Mouse (Mus musculus) 3134 (cell line): ENCODE results near the gene Acvr2b.

Experiments used
- DNase-seq: peaks from one replicate; pipeline ENCODE4 v3.0.0-alpha.2; 2011; ENCODE audit warnings: low spot score; ENCODE audit not compliant: insufficient read length; ENCODE audit errors: extremely low read depth

Acvr2b gene

DNA sequence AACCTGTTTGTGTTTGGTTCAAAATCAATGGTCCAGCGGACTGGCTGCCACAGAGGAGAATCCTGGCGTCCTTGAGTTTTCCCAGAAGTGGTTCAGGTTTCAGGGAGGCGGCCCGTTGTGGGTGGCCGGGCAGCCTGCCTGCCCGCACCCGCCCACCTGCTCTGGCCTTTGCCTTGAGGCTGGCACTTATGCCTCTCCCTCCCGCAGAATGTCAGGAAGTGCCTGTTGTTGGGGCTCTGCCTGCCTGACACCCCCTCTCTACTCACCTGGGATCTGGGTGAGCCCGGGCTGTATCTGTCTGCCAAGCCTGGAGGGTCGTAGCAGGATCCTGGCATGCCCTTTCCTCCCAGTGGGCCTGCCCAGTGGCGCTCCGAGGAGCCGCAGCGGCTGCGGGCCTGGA, 6.0 kb downstream of the Acvr2b start:
- DNase-seq = no peak

DNA sequence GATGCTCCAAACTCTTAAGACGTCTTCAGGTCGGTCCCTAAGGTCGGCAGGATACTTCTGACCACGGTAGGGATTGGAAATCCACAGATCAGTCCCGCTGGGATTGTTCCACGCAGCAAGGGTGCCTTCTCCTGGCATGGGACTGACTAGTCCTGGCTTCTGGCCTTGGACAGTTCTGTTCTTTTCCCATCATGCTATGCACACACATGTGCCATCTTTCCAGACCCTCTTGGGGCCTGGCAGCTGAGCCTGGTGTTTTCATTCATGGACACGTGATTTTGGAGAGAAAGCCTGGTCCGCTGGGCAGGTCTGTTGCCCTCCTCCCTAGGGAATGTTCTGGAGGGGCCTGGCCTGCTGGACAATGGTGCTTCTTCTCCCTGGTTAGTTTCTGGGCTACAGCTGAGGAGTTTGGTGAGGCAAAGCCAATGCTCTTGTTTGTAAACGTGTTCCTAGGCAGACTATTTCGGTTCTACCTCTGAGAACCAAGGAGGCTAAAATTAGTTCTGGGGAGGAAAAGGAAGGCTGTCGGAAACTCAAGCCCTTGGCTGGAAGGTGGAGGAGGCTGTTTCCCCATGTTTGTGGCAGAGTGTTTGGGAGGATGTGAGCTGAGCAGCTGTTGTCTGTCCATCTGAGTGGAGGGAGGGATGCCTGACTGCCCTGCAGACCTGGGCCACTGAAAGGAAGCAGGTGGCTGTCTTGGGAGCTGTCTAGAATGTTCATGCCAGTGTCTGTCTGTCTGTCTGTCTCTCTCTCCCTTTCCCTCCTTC, 7.2 kb downstream of the Acvr2b start:
- DNase-seq = no peak

DNA sequence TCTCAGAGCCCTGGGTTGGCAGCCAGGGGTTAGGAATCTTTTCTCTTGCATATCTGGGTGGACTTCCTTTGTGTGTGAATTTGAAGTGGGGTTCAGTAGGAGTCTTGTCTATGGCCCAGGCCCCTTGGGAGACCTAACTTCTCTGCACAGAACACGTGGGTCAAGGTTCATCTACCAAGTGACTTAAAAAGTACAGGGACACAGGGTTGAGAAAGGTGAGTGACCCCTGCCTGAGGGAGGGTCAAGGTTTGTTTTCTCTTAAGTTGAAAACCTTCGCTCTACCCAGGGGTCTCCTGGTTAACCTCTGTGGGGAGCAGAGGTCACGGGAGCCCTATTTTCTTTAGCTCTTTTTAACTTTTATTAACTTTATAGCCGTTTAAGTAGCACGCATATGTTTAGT, 7.9 kb downstream of the Acvr2b start:
- no peak for DNase-seq

DNA sequence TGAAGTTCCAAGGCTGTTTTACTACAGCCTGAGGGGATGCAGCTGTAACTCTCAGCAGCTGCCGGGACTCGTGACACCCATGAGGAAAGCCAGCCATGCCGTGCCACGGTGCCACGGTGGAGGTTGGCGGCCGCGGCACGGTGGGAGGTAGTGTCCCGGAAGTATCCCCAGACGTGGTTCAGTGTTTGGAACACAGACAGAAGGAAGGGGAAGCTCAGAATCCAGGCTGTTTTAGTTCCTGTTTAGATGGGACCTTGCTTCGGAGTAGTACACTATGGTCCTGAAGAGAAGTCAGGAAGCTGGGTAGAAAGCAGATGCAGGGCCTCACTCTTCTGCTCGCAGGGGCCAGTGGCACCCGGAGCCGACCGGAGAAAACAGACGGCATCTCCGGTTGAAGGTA, 16.1 kb downstream of the Acvr2b start:
- DNase-seq = no peak

DNA sequence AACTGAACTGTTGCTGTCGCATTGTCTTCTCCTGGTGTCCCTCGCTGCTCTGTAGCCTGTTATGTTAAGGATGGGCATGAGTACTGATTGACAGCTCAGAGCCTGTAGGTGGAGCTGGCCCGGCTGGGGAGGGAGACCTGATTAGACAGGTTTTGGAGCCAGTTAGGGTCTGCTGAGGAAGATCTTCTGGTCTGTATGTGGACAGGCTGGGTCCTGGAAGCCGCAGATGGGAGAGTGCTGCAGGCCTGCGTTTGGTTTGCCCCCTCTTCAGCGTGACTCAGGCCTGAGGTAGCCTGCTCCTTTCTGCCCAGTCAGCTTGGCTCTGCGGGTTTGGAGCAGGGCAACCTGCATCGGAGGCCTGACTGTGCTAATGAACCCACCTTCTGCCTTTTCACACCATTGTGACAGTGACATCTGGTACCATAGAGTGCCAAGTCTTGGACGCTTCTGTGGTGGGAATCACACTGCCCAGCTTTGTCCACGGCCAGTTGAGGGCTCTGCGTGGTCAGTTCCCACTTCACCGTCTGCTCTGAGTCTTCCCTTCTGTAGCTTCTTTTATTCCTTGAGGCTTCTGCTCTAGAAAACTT, 18.0 kb downstream of the Acvr2b start:
- no peak for DNase-seq

DNA sequence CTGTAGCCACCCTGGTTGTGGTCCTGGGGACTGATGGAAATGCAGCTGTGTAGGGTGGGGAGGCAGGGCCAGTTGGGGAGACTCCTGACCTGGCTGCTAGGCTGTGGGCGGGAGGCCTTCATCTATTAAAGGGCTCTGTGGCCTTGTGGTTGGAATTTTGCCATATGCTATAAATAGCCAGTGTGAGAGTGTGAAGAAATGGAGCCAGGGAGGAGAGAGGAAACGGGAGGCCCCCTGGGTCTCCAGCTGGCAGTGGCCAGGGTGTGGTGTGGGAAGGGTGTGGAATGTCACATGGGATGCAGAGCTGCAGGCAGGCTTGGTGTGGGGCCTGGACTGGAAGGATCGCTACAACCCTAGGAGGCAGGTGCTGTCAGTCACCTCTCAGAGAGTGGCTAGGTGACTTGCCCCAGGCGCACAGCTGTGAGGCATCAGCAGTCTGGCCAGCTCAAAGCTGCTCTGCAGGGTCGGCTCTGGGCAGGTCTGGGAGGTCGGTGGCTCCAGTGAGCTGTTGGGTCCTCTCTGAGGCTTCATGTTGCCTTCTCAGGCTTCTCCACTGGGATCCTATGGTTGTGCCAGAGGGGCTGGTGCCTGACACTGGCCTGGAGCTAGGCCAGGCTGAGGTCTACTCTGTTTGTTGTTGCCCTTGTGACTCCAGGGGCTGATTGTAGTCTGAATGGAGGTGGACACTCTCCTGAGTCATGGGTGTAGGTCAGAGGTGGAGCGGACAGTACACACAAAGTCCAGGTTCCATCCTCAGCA, 23.5 kb downstream of the Acvr2b start:
- peak; percentile 75 for DNase-seq

DNA sequence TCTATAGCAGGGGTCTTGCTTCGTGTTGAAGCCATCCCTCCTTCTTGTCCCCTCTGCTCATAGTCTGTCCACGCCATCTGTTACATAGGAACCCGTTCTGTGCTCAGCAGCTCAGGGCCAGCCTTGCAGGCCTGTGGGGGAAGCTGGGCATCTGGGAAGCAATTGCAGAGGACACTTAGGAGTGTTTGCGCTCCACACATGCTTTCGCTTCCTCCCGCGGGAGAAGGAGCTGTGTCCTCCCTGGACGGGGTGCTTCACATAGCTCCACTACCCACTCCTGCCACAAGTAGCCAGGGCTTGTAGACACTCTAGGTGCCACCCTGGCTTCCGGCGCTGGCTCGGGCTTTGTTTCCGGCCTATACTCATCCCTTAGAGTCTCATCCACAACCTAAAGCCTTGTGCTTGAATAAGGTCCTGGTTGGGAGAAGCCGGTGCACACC, 24.1 kb downstream of the Acvr2b start:
- no peak for DNase-seq

DNA sequence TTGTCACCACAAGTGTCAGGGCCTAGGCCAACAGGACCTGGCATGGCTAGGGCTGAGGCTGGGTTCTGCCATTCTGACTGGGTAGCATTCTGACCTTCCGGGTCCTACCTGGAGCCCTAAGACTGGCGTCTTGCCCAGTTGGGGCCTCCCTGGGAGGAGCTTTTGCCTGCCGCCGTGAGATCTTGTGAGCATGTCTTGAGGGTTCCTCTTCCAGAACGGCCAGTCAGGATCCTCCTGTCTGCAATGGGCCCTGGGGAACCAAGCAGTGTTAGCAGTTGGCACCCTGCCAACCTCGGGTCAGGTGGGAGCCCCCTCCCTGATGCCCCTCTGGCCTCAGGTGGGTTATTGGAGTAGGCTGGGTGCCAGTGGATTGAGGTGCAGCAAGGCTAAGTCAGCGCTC, 24.6 kb downstream of the Acvr2b start:
- no peak for DNase-seq

DNA sequence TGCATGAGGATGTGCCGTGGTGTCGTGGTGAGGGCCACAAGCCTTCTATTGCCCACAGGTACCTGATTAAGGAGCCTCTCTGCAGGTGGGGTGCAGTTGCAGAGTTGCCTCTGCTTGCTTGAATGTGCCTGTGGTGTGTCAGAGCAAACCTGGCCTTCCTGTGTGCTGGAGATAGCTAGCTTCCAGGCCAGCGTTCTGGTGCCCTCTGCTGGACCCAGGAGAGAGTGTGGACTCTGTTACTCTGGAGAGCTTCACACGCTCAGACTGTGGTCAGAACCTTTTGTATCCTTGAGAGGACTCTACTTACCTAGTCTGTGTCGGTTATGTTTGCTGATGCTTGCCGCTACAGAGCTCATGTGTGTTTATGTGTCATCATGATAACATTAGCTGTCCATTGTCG, 28.4 kb downstream of the Acvr2b start:
- DNase-seq = no peak

DNA sequence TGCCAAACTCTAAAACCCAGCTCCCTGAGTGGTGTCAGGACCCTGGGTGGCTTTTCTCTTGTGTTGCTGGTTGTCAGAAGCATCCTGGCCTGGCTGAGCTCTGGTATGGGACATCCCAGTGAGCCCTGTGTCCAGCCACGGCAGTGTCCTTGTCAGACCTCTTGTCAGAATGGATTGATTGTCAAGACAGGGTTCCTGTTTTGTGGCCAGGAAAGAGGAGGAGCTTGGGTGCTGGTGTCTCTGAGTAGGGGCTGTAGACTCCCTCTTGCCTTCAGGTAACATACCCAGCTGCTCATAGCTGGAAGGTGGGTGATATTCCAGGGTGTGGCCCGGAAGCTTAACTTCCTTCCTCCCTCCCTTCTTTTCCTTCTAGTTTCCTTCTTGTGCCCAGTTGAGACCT, 33.9 kb downstream of the Acvr2b start:
- no peak for DNase-seq

DNA sequence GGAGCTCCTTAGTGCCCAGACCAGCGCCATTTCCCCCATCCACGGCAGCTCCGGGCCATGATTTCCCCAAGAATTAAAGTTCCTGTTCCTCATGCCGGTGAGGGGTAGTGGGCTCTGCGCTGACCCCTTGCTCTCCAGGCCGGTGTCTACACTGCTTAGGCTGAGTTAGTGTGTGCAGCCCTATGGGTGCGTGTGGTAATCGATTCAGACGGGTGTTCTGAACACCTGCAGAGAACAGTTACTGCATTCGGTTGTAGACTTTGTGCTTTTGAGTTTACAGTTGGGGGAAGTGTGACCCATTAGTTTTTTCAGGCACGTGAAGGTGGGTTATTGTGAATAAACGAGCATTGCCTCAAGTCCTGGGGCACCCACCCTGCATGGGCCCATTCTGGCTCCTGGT, 36.1 kb downstream of the Acvr2b start:
- no peak for DNase-seq

DNA sequence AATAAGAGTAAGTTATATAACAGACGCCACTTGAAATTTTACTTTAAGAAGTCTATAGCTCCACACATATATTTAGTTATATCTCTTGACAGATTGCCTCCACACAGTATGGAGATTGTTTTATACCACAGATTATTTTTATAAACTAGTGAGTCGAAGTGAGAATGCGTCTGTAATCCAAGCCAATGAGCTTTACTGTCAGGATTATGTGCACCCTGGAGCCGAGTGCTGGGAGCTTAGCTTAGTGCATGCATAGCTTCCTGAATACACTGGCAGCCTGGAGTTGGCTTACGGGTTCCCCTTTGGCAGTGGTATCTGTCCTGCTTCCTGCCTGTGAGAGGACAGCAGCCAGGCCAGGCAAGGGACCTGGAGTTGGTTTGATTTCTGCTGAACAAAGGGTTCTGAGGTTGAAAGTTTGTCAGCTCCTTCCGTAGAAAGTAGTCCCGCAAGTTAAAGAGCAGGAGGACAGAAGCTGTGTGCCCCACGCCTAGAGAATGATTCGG, 36.6 kb downstream of the Acvr2b start:
- DNase-seq = no peak

DNA sequence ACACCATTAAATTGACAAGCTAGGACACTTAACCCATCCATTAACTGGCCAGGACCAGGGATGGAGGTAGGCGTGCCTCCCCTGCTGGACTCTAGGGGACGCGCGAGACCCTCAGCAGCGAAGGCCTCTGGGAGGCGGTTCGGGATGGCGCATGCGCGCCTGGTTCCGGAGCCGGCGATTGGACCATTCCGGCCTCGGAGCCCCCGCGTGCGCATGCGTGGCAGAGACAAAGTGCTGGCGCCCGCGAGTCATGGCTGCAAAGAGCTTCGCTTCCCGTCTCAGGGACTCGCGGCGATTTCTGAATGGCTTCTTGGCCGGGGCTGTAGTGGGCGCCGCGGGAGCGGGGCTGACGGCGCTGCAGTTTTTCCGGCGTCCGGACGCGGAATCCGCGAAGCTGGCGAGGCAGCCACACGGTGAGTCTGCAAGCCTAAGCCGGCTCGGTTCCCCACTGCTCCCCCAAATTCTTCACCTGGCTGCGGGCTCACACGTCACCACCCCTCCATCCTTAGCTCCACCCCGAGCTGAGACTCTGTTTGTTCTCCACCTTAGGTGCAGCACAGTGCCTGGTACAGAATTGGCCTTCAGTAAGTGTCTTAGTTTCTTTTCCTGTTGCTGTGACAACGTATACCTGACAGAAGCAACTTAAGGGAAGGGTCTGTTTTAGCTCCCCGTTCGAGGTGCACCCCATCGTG, 43.0 kb downstream of the Acvr2b start, which contains the start of gene Exog:
TSS of gene Exog (plus strand) at position 206 of the 692 bp plus-strand sequence.
- DNase-seq = peak; percentile 94

DNA sequence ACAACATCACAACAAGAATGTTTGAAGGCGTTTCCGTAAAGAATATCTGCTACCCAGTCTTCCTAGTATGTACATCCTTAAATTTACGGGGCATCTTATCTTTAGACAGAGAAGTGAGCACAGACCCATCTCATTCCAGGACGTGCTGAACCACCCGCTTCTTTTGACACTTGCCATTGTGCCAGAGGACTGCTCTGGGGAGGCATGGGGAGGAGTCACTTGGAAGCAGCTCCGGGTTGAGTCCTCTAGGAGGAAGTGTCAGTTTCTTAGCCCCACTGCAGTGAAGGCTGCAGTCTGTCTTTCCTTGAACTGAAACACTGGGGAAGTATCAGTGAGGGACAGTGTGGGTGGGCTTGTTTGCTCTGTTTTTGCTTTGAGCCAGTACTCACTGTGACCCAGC, 43.8 kb downstream of the Acvr2b start:
- no peak for DNase-seq

DNA sequence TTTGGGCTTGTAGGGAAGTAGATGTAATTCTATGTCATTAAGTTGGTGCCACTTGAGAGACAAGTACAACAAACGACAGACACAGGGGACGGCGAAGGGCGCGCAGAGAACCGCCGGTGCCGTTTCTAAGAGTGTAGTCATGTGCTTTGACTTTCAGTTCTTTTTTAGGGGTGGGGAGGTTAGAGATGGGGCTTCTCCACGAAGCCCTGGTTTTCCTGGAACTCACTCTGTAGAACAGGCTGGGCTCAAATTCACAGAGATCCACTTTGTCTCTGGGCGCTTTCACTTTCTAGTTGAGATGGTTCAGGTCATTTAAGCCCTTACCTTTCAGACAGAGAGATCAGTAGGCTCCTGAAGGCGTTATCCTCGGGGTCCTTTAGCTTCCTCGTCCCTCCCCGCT, 54.0 kb downstream of the Acvr2b start:
- no peak for DNase-seq

DNA sequence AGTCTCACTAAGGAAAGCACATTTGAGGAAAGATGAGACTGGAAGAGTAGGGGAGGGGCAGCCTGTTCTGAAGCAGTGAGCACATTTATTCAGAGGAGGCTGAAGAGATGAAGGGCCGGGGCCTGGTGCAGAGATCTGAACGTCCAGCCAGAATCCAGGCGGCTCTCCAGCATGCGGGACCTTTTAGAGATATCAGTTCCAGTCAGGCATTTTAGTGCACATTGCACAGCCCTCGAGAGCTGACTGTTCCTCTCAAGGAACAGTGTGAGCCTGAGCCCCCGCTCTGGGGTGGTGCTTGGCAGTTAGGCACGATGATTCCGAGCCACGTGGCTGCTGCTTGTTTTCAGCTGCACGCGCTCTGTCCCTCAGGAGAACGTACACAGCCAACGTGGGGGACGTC, 55.2 kb downstream of the Acvr2b start:
- DNase-seq = no peak

DNA sequence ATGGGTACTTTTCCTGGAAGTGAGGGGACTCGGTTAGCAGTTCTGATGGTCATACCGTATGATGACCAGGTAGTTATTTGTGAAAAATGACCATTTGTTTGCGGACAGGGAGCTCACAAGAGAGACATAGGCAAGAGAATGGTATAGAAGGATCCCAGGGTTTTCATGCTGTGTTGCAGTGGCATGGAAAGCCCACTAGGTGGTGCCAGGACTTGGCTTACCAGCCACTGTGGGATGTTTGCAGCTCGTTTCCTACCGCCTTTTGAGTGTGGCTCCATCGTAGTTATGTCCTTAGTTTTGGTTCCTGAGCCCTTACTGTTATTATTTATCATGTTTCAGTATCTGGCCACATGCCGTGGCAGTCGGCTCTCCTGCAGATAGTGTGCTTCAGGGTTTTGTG, 58.5 kb downstream of the Acvr2b start:
- DNase-seq = no peak

DNA sequence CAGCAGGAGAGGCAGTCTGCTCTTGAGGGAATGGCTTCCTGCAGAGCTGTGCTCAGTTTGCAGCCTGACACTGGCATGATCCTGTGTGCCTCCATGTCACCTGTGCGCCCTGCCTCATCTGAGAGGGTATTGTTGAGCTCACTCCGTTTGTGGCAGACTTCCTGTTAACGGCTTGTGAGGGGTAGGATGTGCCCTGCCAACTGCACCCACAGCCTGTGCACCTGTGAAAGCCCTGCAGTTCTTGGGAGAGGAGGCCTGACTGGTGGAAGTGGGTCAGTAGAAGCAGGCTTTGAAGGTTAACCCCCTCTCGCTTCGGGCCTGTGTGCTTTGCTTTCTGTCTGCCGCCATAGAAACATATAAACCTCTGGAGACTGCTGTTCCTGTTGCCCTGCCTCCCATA, 63.1 kb downstream of the Acvr2b start:
- no peak for DNase-seq

DNA sequence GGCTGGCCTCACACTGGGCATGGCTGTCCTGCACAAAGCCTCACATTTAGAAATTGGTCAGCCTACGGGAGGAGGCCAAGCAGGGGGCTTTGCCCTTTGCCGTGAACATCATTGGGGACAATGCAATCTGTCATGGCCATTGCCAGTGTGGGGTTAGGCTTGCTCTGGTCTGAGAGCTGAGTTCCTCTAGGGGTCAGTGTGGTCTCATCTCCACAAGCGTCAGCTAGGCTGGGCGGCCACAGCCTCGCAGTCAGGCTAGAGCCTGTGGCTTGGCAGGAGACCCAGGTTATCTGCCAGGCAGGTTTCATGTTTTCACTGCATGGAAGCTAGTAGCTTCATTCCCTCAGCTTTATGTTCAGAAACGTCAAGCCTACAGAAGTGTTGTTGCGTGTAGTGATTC, 63.7 kb downstream of the Acvr2b start:
- DNase-seq = peak; percentile 62

DNA sequence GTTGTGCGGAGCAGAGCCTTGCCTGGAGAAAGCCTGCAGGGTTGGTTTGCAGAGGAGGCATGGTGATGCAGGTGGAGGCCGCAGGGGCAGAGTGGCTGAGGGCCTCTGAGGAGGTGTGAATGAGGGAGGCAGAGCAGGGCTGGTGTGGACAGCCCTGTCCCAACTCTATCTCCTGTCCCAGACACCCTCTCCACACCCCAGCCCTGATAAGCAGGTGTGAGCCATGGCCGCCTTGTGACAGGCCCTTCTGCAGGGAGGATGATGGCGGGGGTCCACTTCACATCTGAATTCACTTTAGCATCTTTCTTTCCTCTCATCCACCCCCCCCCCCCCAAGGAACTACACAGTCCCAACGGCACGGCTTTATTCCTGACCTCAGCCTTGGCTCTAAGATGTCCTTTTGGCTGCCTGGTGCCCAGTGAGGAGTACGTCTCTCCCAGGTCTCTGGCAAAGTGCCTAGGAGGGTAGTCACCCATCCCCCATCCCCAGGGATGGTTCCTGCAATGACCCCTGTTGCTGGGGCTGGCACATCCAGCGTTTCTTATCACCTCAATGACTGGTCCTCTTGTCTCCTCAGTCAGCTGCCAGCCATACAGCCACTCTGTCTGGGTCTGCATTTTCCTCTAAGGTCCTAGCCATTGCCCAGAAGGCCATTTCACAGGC, 67.9 kb downstream of the Acvr2b start:
- DNase-seq = no peak
